Mouse (Mus musculus): Measurements from ENCODE around the gene Bco2.

Gene Bco2

GRCm38 (mm10) chr9:50555094-50555446 is at the start of gene Bco2:
Gene Bco2, minus strand, starts transcription at chr9:50555181.
- DNase-seq: no peak

DNA sequence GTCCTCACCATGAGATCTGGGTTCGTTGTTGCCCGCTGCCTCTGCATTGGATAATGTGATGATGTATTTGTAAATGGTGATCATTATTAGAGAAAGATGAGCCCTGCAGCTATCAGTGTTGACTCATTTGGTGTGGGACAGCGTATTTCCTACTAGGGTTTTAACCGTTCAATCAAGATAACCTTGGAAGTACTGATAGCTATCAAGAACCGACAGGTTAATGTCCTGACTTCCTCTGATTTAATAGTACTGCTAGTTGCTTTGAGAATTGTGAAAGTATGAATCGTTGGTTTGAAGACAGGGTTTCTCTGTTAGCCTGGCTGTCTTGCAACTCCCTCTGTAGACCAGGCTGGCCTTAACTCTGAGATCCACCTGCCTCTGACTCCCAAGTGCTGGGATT is 49.4 kb upstream of the Bco2 start:
- no peak for DNase-seq

GRCm38 (mm10) chr9:50603998-50604324 is 49.0 kb upstream of the Bco2 start:
- DNase-seq: no peak

- DNase-seq: peak; percentile 96
Measured at GRCm38 (mm10) chr9:50603189-50603997, 48.4 kb upstream of the Bco2 start, which contains the start of the genes Sdhd and Timm8b. Gene Sdhd, minus strand, starts transcription at chr9:50603812. Gene Timm8b, plus strand, starts transcription at chr9:50603910.

- DNase-seq: no peak
Measured at GRCm38 (mm10) chr9:50602055-50602845, 47.3 kb upstream of the Bco2 start.

- no peak for DNase-seq
Measured at GRCm38 (mm10) chr9:50601536-50601935, 46.6 kb upstream of the Bco2 start.

GRCm38 (mm10) chr9:50596973-50597372 is 42.0 kb upstream of the Bco2 start:
- no peak for DNase-seq

GRCm38 (mm10) chr9:50594794-50595417 is 39.9 kb upstream of the Bco2 start:
- DNase-seq: no peak

DNA sequence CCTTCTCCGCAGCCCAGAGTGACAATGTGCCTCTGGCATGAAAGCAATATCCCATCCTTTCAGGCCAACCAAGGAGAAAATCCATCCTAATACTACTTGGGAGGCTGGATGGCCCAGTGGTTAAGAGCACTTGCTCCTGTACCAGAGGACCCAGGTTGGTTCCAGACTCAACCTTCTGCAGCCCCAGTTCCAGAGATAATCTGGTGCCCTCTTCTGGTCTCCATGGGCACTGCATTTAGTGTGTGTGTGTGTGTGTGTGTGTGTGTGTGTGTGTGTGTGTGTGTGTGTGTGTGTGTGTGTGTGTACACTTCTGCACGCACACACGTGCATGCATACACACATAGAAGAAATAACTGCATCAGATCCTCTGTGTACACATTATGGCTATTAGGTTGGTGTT is 38.6 kb upstream of the Bco2 start:
- no peak for DNase-seq

- DNase-seq: no peak
Measured at GRCm38 (mm10) chr9:50592955-50593354, 38.0 kb upstream of the Bco2 start.

- no peak for DNase-seq
Measured at GRCm38 (mm10) chr9:50590856-50591518, 36.0 kb upstream of the Bco2 start.

- no peak for DNase-seq
Measured at GRCm38 (mm10) chr9:50586955-50587354, 32.0 kb upstream of the Bco2 start.

- no peak for DNase-seq
Measured at GRCm38 (mm10) chr9:50585145-50585818, 30.3 kb upstream of the Bco2 start.

- DNase-seq: no peak
Measured at GRCm38 (mm10) chr9:50580370-50580769, 25.4 kb upstream of the Bco2 start.

GRCm38 (mm10) chr9:50569599-50570525 is 14.9 kb upstream of the Bco2 start:
- no peak for DNase-seq

- no peak for DNase-seq
Measured at GRCm38 (mm10) chr9:50567881-50568280, 12.9 kb upstream of the Bco2 start.

GRCm38 (mm10) chr9:50567372-50567771 is 12.4 kb upstream of the Bco2 start:
- DNase-seq: no peak

GRCm38 (mm10) chr9:50565940-50566339 is 11.0 kb upstream of the Bco2 start:
- no peak for DNase-seq

- DNase-seq: no peak
Measured at GRCm38 (mm10) chr9:50565173-50565572, 10.2 kb upstream of the Bco2 start.

DNA sequence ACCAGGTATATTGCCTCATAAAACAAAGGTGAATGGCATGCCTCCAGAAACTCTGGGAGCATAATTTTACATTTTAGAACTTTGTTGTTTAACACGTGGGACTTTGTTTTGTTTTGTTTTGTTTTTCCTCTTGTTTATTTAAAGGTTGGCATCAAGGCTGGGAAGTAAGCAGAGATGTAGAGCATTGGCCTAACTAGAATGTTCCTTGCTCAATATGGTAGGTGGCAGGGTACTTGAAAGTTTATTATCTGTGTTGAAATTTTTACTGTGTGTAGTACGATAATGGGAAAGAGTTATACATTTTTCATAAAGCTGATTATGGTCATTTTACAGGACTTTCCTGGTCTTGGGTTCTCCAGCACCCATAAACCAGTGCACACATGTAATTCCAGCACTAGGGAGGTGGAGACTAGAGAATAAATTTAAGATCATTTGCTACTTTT is 7.0 kb upstream of the Bco2 start:
- DNase-seq: no peak

Data from right cerebral cortex, adult 18-20 months (tissue).